Mouse (Mus musculus) adrenal gland, adult (tissue): ENCODE measurements around the gene Unc13b.
"Not testable (repeated sequence)": the region's sequence is repeated elsewhere in the genome, so short reads cannot be mapped to it uniquely, and the experiment has no call there.

Source experiments
- DNase-seq, 2 experiments: peaks; one replicate each; pipeline ENCODE4 v3.0.0; 2022 to 2023; ENCODE audit warnings: low spot score in 1 of 2; ENCODE audit not compliant: inconsistent age in 2 of 2

Unc13b gene

DNA sequence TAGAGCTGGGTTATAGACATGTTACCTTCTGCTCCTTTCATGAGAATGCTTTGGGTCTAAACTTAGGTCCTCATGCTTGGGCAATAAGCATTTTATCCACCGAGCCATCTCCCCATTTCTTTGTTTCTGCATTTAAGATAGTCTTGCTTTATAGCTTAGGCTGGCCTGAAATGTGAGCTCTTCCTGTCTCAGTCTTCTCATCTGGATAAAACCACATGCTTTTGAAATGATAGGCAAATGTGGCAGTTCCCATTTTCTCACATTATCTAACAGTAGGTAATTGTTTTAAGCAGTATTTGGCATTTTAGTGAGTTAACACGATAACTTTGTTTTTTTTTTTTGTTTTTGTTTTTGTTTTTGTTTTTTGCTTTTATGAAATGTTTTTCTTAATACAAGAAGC lies 31.2 kb downstream of the Unc13b start:
- no peak for DNase-seq

GRCm38 (mm10) chr4:43091183-43091582 lies 32.4 kb downstream of the Unc13b start:
- DNase-seq = no peak

GRCm38 (mm10) chr4:43113491-43113890 lies 54.7 kb downstream of the Unc13b start:
- DNase-seq = no peak

DNA sequence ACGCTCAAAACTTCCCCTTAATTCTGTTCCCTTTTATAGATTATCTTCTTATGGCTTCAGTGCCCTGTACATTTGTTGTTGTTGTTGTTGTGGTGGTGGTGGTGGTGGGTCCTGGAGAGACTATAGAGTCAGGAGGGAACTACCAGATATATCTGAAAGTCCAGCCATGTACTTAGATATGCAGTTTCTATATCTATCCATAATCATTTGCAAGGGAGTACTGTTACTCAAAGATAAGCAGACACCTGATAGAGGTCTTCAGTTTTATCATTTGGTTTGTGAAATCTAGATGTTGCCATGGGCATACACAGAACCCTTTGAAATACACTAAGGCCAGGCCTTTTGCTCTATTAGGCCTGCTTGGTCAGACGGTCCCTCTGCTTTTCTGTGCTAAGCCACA lies 55.8 kb downstream of the Unc13b start:
- DNase-seq = no peak

DNA sequence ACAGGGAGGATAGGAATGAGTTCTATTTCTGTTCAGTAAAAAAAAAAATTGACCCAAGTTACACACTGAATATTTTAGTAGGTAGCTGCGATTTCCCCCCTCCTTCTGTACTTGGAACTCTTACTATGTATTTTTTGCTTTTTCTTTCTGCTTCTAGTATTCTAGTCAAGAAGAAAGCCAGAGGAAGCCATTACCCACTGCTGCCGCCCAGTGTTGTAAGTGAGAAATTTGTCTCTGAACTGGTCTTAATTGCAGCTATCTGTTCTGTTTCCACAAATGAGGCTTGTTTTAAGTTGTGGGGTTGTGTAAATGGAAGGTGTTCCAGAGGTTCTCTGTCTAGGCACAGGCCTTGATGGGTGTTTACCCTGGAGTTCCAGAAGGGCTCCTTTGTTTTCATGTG lies 56.2 kb downstream of the Unc13b start:
- DNase-seq = peak; percentile 39 to 79

DNA sequence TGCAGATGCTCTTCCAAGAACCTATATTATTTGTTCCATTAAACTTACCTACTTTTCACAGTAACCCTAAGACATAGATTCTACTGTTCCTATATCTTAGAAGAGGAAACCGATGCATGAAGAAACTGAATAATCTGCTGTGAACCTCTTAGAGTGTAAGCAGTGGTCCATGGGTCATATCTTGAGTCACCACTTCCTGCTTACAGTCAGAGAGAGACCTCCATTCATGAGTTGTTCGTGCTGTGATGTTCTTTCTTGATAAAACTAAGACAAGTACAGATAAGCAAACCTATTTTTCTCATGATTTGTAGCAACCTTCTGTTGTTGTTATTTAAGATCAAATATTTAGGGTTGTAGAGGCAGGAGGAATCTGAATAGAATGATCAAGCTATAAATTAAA lies 57.5 kb downstream of the Unc13b start:
- no peak for DNase-seq

DNA sequence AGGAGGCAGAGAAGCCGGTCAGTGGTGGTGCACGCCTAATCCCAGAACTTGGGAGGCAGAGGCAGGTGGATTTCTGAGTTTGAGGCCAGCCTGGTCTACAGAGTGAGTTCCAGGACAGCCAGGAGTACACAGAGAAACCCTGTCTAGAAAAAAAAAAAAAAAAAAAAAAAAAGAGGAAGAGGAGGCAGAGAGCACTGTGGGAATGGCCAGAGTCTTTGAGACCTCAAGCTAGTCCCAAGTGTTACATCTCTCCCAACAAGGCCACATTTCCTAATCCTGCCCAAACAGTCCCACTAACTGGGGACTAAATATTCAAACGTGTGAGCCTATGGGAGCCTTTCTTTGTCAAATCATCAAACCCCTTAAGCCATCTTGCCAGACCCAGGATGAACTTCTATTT lies 71.0 kb downstream of the Unc13b start:
- DNase-seq = no peak

DNA sequence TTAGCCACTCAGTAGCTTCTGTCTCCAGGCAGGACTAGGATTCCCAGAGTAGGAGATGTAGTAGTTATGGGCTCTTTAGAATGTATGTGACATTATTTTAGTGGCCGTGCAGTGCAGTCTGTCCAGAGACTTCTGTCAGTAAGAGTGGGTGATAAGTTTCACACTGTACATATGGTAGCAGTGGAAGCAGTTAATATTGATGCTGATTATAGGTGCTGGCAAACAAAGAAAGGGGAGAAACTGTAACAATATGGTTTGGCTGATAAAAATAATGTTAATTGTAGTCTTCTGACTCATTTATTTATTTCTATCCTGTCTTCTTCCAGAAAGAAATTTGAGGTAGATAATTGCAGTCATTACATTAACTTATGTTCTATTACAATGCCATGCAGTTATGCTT lies 83.9 kb downstream of the Unc13b start:
- no peak for DNase-seq

GRCm38 (mm10) chr4:43152413-43152812 lies 93.7 kb downstream of the Unc13b start:
- DNase-seq = not testable (repeated sequence)

- DNase-seq = no peak
Observed at GRCm38 (mm10) chr4:43160045-43160444, 101.3 kb downstream of the Unc13b start.

DNA sequence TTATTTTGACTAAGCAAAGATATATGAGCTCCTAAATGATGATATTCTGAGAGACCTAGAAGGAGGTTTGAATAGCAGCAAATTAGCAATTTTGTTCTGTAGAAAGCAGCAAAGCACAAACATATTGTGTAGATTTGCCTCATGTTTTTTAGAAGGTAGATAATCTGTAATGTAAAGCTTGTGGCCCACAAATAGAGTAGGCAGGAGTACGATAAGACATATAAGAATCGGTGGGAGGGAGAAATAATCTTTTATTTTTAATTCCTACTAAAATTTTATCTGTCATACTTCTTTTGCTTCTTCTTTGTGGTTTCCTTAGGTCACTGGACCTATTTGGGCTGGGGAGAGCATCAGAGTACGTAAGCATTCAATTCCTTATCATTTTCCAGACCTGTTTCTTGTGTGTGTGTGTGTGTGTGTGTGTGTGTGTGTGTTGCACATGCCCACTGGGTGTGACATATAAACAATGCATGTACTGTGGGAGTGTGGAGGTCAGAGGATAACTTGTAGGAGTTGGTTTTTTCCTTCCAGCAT lies 102.4 kb downstream of the Unc13b start:
- no peak for DNase-seq

GRCm38 (mm10) chr4:43163205-43163604 lies 104.5 kb downstream of the Unc13b start:
- DNase-seq = no peak

GRCm38 (mm10) chr4:43165403-43166005 lies 106.8 kb downstream of the Unc13b start:
- no peak for DNase-seq

DNA sequence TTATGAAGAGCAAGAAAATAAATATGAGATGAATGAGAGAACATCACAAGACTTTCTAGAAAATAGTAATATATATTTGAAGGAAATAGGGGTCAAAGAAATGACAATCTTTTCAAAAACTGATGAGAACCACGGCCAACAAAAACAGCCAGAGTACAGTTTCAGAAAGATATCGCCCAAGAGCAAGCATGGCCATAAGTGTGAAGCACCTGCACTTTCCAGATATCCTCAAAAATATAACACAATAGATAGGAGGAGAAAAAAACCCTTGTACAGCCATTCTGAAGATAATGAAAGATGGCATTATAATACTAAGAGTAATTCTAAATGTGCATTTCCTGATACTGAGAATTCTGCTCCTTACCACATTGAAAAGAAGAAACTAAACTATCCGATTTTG lies 111.3 kb downstream of the Unc13b start:
- no peak for DNase-seq

DNA sequence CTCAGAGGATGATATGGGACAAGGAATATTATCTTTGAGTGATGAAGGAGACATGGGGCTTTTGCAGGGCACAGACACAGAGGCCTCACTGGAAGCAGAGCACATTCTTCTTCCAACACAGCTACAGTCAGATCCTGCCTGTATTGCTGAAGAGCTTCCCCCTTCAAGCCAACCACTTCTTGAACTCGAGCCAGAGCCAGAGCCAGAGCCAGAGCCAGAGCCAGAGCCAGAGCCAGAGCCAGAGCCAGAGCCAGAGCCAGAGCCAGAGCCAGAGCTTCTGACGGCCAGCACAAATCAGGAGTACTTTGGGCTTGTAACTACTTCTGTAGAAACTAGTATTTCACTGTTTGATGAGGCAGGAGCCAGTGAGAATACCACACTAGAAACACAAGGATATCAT lies 118.4 kb downstream of the Unc13b start:
- DNase-seq = peak in 1 of 2 experiments; percentile 48

DNA sequence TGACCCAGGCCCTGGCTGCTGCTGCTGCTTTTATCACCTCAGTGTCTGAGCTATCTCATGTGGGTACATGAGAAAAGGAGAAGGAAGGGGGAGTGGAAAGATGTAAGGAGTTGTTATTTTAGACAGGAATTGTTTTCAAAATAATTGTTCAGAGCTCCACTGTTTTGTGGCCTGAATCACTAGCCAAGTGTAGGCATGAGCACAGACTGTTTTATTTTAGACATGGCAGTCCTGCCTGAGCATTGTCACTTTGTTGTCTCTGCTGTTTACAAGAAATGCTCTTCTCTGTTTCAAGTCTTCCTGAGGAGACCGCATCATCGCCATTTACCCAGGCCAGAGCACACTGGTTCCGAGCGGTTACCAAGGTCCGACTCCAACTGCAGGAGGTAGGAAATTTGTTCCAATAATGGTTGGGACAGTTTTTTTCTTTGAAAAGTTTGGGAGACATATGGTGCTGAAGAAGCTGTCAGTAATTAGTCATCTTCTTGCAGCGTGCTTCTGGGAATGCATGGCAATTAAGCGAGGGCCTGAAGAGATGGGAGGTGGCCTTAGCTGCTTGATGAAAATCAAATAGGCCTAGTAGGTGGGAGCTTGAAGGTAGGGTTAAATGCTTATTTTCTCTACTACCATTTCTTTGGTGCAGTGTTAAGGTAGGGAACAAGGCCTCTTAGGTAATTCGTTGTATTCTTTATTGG lies 123.9 kb downstream of the Unc13b start:
- DNase-seq = no peak

DNA sequence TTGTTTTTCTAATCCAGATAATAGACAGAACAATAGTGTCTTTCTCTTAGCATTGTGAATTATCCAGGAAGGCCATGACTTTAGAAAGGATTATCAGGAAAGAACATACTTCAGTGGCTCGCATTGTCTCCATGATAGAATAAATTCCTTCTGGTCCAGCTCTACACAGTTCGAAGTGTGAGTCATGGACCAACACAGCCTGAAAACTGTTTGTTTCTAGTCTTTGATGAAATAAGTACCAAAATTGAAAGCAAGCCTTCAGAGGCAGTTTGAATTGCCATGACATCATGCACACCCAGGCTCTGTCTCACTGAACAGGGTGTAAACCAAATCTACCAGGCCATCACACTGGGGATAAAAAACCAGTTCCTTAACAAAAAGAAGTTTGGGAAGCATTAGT lies 128.7 kb downstream of the Unc13b start:
- DNase-seq = no peak

GRCm38 (mm10) chr4:43189381-43189780 lies 130.6 kb downstream of the Unc13b start:
- no peak for DNase-seq

- no peak for DNase-seq
Observed at GRCm38 (mm10) chr4:43204946-43205345, 146.2 kb downstream of the Unc13b start.

DNA sequence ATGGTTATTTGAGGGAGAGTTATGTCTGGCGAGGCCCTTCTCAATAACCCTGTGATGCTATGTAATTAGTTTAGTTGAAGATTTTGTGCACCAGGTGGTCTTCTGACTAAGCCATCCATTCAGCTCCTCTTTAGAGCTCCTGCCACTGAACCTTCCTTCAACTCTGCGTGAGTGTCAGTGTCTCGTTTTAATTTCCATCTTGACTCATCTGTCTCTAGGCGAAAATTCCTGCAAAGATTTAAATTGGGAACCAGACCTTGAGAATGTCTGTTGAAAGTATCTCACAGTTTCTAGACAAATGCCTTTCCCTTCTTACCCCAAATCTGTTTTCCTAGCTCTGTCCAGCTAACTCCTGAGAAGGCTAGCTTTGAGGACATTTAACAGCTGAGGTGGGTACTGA lies 146.8 kb downstream of the Unc13b start:
- no peak for DNase-seq

- DNase-seq = no peak
Observed at GRCm38 (mm10) chr4:43206989-43207388, 148.2 kb downstream of the Unc13b start.

GRCm38 (mm10) chr4:43209081-43209579 lies 150.4 kb downstream of the Unc13b start:
- DNase-seq = no peak

DNA sequence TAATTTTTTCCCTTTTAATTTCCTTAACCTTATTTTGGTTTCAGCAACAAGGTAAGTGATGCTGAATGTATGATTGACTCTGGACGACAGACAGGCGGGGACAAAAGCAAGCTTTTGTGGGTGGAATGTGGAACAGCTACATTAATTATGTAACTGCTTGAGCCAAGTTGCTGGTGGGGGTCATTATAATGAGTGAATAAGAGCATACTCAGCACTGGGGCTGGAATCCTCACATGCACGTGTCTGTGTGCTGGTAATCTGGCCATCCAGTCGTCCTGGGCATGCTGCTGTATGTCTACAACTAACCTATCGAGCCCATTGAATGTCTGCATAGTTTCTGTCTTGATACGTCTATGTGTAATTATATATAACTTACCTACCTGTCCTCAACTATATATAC lies 150.9 kb downstream of the Unc13b start:
- no peak for DNase-seq
